Mouse (Mus musculus) embryonic facial prominence, embryonic 10.5 days (tissue): ENCODE results near the gene Rbm38. TPM values are rescaled to one million over a fixed set of nuclear protein-coding genes. Genes with fewer than 3 reads are reported as not detected.
A peak's percentile ranks its signal among the peaks of the same experiment; 100 is the strongest.

Experiments used
- DNase-seq: peaks from one replicate; pipeline ENCODE4 v3.0.0-alpha.2; 2017; ENCODE audit warnings: low spot score
- H3K27ac ChIP-seq: fragments of 300-500 bp; sonication (generic); replicated peaks from 2 replicates; pipeline ENCODE4 v1.5.1; 2016; ENCODE audit warnings: mild to moderate bottlenecking
- H3K27me3 ChIP-seq: fragments of 300-500 bp; sonication (generic); replicated peaks from 2 replicates; pipeline ENCODE4 v1.6.1; 2016; ENCODE audit warnings: low read depth, mild to moderate bottlenecking; ENCODE audit not compliant: poor library complexity, severe bottlenecking
- H3K36me3 ChIP-seq: fragments of 300-500 bp; sonication (generic); replicated peaks from 2 replicates; pipeline ENCODE4 v1.6.1; 2016; ENCODE audit warnings: mild to moderate bottlenecking, moderate library complexity
- H3K4me1 ChIP-seq: fragments of 300-500 bp; sonication (generic); 2 replicates; pipeline ENCODE4 v1.6.1; 2016
- H3K4me3 ChIP-seq: fragments of 300-500 bp; sonication (generic); 2 replicates; pipeline ENCODE4 v1.5.1; 2016; ENCODE audit warnings: mild to moderate bottlenecking, moderate library complexity
- H3K9me3 ChIP-seq: fragments of 300-500 bp; sonication (generic); 2 replicates; pipeline ENCODE4 v1.6.1; 2016; ENCODE audit warnings: mild to moderate bottlenecking
- WGBS: fragments of 180-500 bp; shearing (Covaris S2); methylation state at CpG from one replicate; pipeline ENCODE4 v1.1.7; 2016; 5-methylcytosine and 5-hydroxymethylcytosine counted together
- polyA plus RNA-seq: library from polyadenylated mRNA; unstranded; fragments of >200 nt; fragmentation: Nextera tagmentation; extraction: Ambion mirVana; gene quantifications from 2 replicates; pipeline ENCODE4 v1.2.1, GENCODE M21; 2016

The Rbm38 gene
- 85.7 and 95.6 TPM in 2 replicates for polyA plus RNA-seq

DNA sequence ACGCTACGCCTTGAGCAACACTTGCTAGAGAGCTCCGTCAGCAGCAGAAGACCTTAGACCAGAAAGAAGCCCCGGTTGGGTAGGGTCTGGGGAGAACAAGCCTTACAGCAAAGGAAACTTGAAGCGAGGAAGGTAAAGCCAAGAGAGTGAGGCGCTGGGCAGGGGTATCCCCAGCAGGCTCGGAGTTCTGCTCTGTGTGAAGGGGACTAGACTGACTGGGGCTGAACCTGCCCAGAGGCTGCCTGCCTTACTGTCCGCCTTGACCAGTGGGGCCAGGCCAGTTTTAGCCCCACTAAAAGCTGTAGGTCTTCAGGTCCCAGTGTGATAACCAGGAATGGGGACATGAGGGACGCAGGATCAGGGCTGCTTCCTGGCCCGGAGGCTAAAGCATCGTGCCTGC is at the start of gene Rbm38:
Rbm38 (plus strand) TSS at position 69 of the 400 bp plus-strand sequence.
- peak within 1 kb of the TSS; percentile 81 for H3K4me3 ChIP-seq
- H3K4me1 ChIP-seq: peaks cover 60% of the 10 kb centered on the region
- DNase-seq: no peak
- H3K27ac ChIP-seq: peak within 1 kb of the TSS; percentile 74
- peaks cover 43% of the 10 kb centered on the region for H3K27me3 ChIP-seq
- 24% methylated on average over 11 of the region's 11 CpGs for WGBS
- H3K9me3 ChIP-seq: no peaks in the 10 kb centered on the region
- H3K36me3 ChIP-seq: peaks cover 35% of the 10 kb centered on the region

DNA sequence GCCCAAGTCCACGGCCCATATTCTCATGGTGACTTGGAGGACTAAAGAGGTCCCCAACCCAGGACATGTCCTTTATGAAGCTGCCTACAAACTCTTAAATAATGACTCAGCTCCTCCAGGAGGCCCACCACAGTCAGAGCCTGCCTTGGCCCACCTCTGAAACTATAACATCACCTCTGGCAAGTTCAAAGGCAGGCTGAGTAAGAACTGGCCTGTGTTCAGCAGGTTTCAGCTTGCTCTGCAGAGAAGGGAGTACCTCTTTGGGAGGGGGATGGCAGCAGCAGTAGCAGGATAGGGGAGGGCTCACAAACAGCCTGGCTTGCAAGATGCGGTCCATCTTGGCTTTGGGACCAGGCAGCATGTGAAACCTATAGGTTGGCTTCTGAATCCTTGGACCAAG is 48.4 kb upstream of the Rbm38 start:
- Histone ChIP-seq H3K9me3 (no peaks in the 10 kb centered on the region), H3K4me1 (peaks cover 28% of the 10 kb centered on the region), H3K36me3 (no peaks in the 10 kb centered on the region), H3K4me3 (no peak overlapping the region), H3K27me3 (0 out of 2 replicates have a peak, but pooled peaks cover 3% of the 10 kb centered on the region), H3K27ac (no peak overlapping the region)
- 89% methylated on average over 2 of the region's 2 CpGs for WGBS
- no peak for DNase-seq

DNA sequence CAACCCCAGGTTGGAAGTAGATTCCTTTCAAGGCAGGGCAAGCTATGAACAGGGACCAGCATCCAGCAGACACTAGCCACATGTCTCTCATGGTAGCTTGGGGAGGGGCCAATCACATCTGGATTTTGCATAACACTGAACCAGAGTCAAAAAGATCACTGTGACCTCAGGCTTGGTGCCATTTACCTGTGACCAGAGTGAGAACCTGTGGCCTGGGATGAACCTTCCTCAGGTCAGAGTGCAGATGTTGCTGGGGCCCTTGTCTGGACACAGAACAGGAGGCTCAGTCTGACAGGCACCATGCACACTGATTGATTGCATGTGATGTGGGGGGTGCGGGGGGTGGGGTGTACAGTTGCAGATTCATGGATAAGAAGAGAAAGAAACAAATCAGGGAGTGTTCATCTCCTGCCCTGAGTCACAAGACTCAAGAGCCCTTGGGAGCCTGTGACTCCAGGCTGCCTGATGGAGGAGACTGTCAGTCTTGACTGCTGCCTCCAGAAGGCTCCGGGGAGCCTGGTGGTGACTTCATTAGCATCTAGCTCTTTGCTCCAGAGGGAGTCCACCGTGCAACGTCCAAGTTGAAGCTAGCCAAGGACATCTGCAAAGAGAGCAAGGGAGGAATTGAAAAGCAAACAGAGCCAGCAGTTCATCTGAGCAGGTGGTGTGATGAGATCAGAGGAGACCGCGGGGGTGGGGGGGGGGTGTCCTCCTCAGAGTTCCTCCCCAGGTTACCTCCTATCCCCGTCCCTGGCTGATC is 46.3 kb upstream of the Rbm38 start:
- H3K4me3 ChIP-seq: no peak overlapping the region
- peaks cover 46% of the 10 kb centered on the region for H3K4me1 ChIP-seq
- H3K27me3 ChIP-seq: peaks cover 9% of the 10 kb centered on the region; the same call in 1 of the 2 replicates
- H3K9me3 ChIP-seq: no peaks in the 10 kb centered on the region
- no peak for DNase-seq
- no peaks in the 10 kb centered on the region for H3K36me3 ChIP-seq
- H3K27ac ChIP-seq: peak overlapping the region; percentile 35
- 30% methylated on average over 7 of the region's 7 CpGs for WGBS

DNA sequence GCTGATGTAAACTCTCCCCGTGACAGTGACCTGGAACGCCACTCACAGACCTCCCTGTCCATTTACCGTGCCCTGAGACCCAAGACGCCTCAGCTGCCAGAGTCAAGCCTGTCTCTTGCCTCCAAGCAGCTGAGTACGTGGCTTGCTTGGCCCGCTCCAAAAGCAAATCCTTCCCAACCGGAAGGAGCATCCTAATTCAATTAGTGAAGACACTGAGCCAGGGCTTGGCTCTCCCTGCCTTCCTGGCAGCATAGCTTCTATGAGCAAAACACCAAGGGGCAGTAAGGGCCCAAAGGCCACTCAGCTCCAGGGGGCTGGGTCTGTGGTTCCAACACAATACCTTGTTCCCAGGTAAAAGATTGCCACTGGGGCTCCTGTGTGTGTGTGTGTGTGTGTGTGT is 45.6 kb upstream of the Rbm38 start:
- 21% methylated on average over 7 of the region's 7 CpGs for WGBS
- Histone ChIP-seq H3K4me1 (peaks cover 46% of the 10 kb centered on the region), H3K27ac (peak overlapping the region; percentile 35; the same call in 1 of the 2 replicates)

DNA sequence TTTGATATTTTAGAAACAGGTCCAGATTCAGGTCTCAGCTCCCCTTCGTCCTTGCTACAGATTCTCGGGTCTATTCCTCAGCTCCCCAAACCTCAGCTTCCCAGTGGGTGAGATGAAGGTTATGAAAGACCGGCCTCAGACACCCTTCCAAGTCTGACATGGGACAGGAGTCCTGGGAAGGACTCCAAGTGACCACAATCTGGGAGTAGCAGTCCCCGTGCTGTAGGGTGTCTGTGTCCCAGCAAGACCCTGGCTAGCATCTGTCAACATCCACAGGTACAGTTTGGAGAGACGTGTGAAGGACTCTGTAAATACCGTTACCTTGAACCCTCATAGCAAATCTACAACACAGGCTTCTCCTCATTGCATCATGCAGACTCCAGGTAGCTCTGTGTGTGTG is 45.1 kb upstream of the Rbm38 start:
- no peak for DNase-seq
- Histone ChIP-seq H3K4me3 (no peak overlapping the region), H3K36me3 (no peaks in the 10 kb centered on the region), H3K9me3 (peaks cover 6% of the 10 kb centered on the region), H3K27me3 (peaks cover 6% of the 10 kb centered on the region; the same call in 1 of the 2 replicates), H3K4me1 (peaks cover 46% of the 10 kb centered on the region), H3K27ac (no peak overlapping the region)
- WGBS: 79% methylated on average over 6 of the region's 6 CpGs

More for the DNA sequence above, 45.6 kb upstream of the Rbm38 start:
- Histone ChIP-seq H3K27me3 (peaks cover 9% of the 10 kb centered on the region; the same call in 1 of the 2 replicates), H3K9me3 (peaks cover 3% of the 10 kb centered on the region), H3K4me3 (no peak overlapping the region), H3K36me3 (no peaks in the 10 kb centered on the region)
- DNase-seq: no peak

DNA sequence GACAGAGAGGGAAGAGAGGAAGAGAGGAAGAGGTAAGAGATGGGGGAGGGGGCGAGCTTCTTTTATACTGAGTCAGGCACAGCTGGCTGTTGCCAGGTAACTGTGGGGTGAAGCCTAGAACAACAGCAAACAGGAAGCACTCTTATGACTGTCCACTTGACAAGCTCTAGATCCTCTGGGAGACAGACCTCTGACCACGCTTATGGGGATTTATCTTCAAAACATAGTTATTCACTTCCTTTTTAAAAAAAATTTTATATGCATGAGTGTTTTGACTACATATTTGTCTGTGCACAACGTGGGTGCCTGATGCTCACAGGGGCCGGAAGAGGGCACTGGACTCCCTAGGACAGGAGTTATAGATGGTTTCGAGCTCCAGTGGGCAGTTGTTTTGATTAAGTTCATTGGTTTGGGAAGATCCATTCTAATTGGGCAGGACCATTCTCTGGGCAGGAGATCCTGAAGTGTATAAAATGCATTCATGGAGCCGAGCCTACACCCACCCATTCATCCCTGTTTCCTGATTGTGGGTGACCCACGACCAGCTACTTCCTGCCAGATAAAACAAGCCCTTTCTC is 43.5 kb upstream of the Rbm38 start:
- Histone ChIP-seq H3K36me3 (no peaks in the 10 kb centered on the region), H3K4me3 (peak overlapping the region; percentile 42; the same call in 1 of the 2 replicates), H3K4me1 (peaks cover 46% of the 10 kb centered on the region), H3K27me3 (peaks cover 6% of the 10 kb centered on the region; the same call in 1 of the 2 replicates), H3K9me3 (peaks cover 6% of the 10 kb centered on the region), H3K27ac (peak overlapping the region; percentile 78)
- WGBS: 22% methylated on average over 7 of the region's 7 CpGs
- DNase-seq: peak; percentile 39

DNA sequence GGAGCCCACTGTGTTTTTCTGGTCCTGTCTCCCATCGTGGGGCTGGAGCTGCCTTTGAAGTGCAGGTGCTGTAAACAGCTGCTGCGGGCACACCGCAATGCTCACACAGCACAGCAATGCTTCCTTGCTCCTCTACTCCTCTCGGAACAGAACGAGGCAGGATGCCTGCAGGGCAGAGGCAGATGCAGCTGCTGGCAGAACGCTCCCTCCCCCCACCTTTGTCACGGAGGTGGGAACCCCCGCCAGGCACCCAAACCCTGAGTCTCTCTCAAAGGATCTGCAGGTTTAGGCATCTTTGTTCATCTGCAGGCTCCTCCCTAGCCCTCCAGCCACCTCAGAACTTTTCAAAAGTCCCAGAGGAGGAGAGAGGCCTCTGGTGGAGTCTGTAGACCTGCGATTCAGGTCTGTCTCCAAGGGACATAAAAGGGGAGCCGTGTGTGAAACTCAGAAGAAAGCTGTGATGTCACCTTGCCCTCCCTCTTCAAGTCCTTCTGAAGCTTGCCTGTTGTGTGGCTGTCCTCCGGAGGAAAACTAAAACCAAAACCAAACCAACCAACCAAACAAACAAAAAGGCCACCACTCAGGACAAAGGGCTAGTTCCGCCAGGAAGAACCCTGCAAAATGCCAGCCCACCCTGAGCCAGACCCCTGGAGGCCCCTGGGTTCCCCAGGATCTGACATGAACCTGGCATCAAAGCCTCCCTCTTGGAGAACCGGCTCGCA is 42.7 kb upstream of the Rbm38 start, which contains the start of gene Spo11:
Spo11 (plus strand) TSS at position 292 of the 722 bp plus-strand sequence.
- Histone ChIP-seq H3K36me3 (no peaks in the 10 kb centered on the region), H3K9me3 (peaks cover 6% of the 10 kb centered on the region), H3K4me1 (peaks cover 46% of the 10 kb centered on the region), H3K27ac (peak within 1 kb of the TSS; percentile 78), H3K4me3 (peak within 1 kb of the TSS; percentile 42), H3K27me3 (peaks cover 6% of the 10 kb centered on the region; the same call in 1 of the 2 replicates)
- WGBS: 14% methylated on average over 14 of the region's 14 CpGs
- peak; percentile 59 for DNase-seq

DNA sequence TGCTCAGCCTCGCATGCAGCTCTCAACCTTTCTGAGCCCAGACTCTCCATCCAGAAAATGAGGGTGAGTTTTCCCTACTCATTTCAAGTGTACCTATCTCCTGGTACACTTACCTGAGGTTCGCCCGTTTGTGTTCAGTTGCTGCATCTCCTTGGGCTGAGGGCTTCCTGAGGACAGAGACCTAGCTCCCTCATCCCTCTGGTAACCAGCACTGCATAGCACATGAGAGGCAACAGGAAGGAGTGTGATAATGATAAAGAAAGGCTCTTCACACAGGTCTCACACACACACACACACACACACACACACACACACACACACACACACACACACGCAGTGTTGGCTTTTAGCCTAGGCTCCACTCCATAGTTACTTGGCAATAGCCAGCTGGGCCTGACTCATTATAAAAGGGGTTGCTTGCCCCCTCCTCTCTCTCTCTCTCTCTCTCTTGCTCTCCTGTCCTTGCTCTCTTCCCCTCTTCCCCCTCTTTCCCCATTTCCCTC is 42.1 kb upstream of the Rbm38 start:
- Histone ChIP-seq H3K27me3 (peaks cover 6% of the 10 kb centered on the region; the same call in 1 of the 2 replicates), H3K36me3 (no peaks in the 10 kb centered on the region), H3K4me1 (peaks cover 46% of the 10 kb centered on the region), H3K27ac (peak overlapping the region; percentile 78), H3K9me3 (peaks cover 6% of the 10 kb centered on the region), H3K4me3 (no peak overlapping the region)
- 53% methylated on average over 4 of the region's 4 CpGs for WGBS
- DNase-seq: no peak

DNA sequence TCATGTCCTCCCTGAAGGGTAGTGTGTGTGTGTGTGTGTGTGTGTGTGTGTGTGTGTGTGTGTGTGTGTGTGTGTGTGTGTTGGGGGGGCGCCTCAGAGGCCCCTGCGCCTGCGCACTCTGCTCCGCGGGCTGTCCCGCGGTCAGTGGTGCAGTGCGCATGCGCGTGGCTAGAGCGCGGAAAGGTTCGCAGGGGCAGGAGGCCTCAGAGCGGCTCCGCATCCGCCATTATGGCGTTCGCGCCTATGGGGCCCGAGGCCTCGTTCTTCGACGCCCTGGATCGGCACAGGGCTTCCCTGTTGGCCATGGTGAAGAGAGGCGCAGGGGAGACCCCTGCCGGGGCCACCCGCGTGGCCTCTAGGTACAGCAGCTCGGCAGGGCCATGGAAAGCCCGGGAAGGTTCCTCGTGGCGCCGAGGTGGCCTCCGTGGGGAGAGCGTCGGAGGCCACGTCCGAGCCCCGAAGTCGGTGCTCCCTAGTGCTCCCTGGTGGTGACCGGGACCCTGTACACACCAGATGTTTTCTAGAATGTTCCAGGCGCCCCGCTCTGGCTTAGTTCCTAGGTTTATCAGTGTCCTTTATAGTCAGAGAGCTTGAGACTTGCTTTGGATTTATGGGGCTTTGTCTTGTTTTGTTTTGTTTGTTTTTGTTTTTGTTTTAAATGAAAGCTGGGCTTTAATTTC is 40.5 kb upstream of the Rbm38 start:
- Histone ChIP-seq H3K4me1 (peaks cover 32% of the 10 kb centered on the region), H3K27me3 (peaks cover 6% of the 10 kb centered on the region; the same call in 1 of the 2 replicates), H3K4me3 (no peak overlapping the region), H3K36me3 (no peaks in the 10 kb centered on the region), H3K27ac (no peak overlapping the region; the same call in 1 of the 2 replicates), H3K9me3 (peaks cover 6% of the 10 kb centered on the region)
- WGBS: 94% methylated on average over 43 of the region's 43 CpGs
- DNase-seq: no peak

DNA sequence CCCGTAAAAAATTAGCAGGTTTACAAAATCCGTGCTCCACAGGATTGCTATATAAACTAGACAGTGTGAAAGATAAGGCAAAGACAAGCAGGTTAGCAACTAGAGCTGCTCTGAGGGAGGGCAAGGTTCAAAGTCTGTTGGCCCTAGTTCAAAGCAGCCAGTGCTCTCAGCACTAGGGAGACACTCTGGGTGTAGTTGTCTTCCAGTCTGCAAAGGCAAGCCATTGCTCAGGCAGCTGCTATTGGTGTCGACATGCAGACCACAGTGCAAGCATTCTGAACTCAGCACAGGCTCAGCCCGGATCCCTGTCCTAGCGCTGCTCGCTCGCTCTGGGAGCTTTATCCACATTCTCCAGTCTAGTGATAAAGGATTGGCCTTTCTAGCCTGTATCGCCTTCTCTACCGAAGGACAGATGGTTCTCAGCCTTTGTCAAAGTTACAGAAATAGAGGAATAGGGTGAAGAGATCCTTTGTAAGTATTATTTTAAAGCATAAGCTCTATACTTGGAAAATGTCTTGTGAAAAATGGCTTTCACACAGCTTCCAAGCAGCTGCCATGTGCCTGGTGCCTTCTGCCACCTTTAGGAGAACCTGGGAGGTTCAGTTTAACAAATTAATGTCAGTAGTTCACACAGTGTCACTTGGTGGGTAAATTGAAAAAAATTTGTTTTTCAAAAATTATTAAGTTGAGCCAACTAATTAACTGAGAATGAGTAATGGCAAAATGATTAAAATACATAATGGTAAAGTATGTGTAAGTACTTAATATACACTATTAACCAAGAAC is 37.3 kb upstream of the Rbm38 start:
- DNase-seq: no peak
- Histone ChIP-seq H3K27ac (no peak overlapping the region), H3K4me1 (peaks cover 7% of the 10 kb centered on the region), H3K9me3 (peaks cover 6% of the 10 kb centered on the region), H3K4me3 (no peak overlapping the region), H3K36me3 (no peaks in the 10 kb centered on the region), H3K27me3 (peaks cover 18% of the 10 kb centered on the region)
- WGBS: 77% methylated on average over 9 of the region's 9 CpGs

DNA sequence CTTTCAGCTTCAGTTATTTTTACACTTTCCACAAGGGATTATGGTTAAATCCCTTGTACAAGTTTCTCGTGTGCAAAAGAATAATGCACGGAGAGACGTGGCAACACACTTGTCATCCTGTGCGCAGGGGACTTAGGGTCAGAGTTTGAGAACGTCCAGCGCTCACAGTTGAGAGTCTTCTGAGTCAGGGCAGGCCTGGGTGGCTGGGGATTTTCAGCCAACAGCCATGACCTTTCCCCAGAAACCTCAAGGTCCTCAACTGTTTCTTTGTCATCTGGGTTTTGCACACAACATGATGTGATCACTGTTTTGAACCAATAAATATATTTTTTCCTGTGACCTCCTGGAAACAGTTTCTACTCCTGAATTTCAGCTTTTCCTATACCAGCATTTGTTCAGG is 30.1 kb upstream of the Rbm38 start:
- Histone ChIP-seq H3K36me3 (no peaks in the 10 kb centered on the region), H3K27me3 (peaks cover 26% of the 10 kb centered on the region), H3K9me3 (no peaks in the 10 kb centered on the region), H3K4me1 (no peaks in the 10 kb centered on the region), H3K27ac (no peak overlapping the region), H3K4me3 (no peak overlapping the region)
- WGBS: 86% methylated on average over 6 of the region's 6 CpGs
- no peak for DNase-seq
